Mouse (Mus musculus): ENCODE measurements around the gene Hspa12a.
A peak's percentile ranks its signal among the peaks of the same experiment; 100 is the strongest.
"Not testable (repeated sequence)": the region's sequence is repeated elsewhere in the genome, so short reads cannot be mapped to it uniquely, and the experiment has no call there.

Hspa12a gene

DNA sequence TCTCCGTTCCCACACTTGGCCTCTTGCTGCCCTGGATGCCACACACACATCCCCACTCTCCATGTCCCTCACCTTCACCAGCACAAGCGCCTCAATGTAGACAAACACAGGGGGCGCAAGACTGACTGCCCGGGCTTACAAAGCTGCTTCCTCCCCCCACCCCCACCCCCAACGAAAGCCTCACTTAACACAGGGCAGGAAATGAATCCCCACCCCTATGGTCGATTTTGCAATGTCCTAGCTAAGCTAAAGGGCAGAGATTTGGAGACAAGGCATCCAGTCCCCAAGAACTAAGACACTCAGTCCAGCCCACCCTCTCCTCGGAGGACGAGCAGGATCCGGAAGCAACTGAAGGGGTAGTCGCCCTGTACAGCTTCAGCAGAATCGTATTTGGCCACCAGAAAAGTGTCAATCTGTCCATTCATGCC, 32.5 kb downstream of the Hspa12a start:
- DNase-seq (ENCODE audit: low read depth, low spot score) = peak; percentile 25

DNA sequence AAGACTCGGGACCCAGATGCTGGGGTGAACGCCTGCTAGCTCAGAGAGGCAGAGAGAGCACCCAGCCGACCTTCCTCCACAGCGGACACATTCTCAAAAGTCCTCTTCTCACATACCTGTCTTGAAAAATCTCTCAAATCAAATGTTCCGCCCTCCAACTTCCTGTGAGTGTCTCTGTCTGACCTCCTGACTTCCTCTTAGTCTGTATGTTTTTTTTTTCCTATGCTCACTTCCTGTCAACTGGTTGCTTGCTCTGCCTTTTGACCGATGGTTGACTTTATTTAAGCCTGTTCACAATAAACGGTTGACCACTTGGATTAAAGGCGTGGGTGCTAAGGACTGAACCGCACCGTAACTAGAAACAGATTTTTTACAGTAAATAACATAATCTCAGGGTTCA, 35.4 kb downstream of the Hspa12a start:
- no peak for DNase-seq (ENCODE audit: low read depth, low spot score)

DNA sequence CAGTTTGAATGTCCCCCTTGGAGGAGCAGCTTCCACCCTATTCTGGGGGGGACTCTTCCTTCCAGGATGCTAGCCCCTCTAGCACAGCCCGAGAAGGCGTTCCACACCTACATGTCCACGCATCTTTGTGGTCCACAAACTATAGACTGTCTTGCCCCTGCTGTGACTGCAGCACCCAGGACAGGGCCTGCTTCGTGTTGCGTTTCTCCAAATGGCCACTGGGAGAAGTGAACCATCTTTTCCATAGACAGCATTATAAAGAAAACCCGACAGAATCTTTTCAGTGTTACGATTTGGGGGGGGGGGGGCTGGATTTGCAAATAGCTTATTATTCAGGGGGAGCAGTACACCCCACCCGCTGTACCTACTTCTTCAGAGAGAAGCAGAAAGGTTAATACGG, 36.8 kb downstream of the Hspa12a start:
- no peak for DNase-seq (ENCODE audit: low read depth, low spot score)

DNA sequence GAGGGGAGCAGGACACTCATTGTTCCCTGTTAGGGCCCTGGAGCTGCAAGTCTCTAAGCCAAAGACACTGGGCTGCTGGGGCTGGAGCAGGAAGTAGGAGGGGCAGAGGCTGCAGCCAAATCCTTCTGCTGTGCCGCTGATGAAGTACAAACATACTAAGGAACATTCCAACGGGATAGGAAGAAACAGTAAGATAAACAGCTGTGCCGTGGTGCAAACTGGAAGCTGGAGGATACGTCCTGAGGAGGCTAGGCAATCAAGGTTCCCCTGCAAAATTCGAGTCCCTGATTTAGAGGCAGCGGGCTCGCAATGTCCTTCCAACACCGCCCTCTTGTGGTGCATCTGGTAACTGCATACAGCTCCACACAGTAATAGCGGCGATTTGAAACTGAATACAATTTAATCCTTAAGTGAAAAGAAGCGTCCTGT, 39.5 kb downstream of the Hspa12a start:
- DNase-seq (ENCODE audit: low read depth, low spot score) = peak; percentile 83

DNA sequence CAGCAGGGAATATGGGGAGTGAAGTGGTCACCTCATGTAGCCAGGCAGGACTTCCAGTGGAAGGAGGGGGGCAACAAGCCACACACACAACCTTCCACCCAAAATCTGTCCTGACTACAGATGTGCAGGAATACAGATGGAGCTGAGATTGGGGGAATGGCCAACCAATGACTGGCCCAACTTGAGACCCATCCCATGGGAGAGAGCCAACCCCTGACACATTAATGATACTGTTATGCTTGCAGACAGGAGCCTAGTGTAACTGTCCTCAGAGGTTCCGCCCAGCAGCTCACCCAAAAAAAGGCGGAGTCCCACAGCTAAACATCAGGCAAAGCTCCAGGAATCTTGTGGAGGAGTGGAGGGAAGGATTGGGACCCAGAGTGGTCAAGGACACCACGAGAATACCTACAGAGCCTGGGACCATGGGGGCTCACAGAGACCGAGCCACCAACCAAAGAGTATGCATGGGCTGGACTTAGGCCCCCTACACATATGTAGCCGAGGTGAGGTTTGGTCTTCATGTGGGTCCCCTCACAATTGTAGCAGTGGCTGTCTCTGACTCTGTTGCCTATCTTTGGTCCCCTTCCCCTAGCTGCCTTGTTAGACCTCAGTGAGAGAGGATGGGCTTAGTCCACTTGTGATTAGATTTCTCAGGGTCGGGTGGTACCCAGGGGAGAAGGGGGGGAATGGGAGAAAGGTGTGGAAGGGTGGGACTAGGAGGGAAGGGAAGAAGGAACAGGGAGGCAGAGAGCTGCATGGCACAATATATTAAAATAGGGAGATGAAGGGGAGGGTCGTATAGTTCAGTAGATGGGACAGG, 40.2 kb downstream of the Hspa12a start:
- no peak for DNase-seq (ENCODE audit: low read depth, low spot score)

DNA sequence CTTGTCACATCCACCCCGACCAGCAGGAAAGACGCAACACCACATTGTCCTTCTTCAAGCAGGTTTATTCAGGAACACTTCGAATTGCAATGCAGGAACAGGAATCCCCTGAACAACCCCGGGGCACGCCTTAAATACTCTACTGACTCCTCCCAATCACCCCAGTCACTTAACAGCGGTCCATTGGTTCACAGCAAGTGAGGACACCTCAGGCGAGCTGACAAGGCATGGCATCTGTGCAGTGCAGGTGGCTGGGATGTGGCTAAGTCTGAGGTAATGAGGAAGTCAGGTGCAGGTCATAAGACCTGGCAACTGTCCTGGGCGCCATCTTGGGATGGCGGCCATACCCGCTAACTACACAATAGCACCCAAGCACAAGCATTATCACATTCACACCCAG, 43.0 kb downstream of the Hspa12a start:
- not testable (repeated sequence) for DNase-seq (ENCODE audit: low read depth, low spot score)

DNA sequence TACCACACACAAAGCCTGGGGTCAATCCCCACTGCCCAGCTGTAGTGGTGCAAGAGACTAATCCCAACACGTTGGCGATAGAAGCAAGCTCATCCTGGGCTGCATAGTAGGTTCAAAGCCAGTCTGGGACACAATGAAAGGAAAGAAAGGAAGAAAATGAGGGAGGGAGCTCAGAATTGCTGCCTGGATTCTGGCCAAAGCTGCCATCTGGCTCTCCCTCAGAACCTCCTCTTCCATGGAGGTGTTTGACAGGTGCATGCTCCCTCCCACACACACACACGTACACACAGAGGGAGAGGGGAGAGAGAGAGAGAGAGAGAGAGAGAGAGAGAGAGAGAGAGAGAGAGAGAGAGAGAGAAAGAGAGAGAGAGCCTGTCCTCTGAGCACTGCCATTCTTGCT, 47.2 kb downstream of the Hspa12a start:
- no peak for DNase-seq (ENCODE audit: low read depth, low spot score)

DNA sequence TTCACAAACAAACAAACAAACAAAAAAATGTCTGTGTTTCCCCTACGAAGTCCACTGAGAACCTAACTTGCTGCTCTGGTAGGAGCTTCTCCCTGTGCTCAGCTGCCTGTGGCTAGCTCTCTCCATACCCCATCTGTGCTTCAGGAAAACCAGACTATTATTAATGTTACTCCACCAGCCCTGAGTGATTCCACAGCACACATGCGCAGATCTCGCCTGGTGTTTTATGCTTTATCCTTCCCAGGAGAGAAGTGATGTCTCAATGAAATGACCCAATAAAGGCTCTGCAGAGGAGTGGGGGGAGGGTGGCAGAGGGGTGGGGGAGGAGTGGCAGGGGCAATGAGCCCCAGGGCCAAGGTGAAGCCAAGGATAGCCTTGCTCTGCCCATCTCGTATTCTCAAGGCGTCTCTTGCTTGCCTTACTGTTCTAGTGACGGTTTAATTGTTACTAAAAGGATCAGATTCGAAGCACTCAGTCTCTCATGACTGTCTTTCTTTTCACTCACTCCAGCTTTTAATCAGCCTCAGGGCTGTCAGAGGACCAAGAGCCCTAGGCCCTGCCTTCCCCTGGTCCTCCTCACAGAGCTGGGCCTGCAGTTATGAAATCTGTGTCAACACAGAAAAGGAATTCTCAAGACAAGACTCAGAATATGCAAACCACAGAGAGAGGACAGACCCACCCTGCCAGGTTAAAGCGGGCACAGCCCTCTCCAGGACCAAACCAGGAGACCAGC, 54.0 kb downstream of the Hspa12a start:
- DNase-seq (ENCODE audit: low read depth, low spot score) = no peak

DNA sequence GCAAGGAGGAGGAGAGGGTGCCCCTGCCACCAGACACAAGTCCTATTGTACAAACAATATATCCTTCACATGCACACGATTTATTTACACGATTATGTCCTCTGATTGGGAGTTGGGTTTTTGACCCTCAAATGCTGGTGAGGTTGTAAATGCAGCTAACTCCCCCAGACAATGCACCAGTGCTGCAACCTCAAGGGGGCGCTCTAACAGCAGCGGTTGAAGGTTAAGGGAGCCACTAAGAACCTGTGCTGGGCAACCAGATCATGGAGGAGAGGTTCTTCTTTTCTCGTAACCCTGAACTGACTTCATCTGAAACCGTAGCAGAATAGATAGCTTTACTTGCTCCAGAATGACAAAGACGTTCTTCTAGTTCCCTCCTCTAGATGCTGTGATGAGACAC, 57.0 kb downstream of the Hspa12a start:
- DNase-seq (ENCODE audit: low read depth, low spot score) = no peak

DNA sequence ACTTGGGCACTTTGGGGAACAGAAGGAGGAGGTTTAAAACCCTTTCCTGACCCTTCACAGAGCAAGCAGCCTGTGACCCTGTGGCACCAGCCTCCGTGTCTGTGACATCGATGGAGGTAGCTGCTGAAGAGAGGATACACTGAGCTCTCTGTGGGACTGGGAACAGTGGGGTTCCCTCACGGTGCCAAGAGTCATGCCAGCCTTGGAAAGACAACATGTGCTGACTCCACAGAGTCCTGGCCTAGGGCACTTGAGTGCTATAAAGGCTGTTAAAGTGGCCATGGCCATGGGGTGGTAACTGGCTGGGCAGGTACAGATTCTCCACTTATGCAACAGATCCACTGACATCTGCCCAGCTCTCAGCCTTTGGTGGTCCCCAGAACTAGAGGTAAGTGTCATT, 60.0 kb downstream of the Hspa12a start:
- no peak for DNase-seq (ENCODE audit: low read depth, low spot score)

DNA sequence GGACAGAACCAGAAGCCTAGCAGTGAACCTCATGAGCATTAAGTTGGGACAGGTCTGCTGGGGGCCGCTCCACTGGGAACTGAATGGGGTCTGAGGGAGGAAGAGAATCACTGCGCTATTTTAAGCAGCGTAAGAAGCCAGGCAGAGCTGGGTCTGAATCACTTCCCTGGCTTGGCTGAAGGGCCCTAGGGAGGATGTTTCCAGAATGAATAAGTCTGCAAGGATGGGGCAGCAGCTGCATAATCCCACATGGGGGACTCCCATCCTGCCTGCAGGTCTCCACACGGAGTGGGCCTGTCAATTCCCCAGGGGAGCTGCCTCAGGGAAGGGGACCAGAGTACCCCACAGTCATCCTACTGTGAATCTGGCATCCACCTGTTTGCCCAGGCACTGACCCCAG, 61.1 kb downstream of the Hspa12a start:
- DNase-seq (ENCODE audit: low read depth, low spot score) = no peak

DNA sequence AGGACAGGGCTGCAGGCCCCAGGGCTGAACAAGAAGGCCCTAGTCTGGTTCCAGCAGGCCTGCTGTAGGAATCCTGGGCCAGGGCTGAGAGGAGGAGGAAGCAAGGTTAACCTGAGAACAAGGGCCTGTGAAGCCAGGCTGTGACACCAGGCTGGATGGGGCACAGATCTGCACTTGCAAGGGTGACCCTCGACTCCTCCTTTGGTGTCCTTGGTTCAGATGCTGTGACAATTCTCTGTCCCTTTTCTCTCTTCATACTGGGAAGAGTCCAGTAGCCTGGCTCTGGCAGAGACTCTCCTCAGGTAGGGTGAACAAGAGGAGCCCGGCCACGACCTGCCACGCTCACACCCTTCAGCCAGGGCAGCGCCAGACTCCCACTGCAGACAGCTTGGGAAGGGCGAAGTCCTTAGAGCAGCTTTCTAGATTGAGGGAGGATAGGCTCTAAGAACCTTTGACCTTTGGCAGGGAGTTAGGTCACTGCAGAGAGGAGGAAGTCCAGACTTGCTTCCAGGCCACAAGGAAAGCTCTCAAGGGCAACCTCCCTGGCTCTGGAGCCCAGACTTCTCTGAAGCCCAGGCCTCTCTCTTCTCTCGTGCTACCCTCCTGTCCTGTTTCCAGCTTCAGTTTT, 64.0 kb downstream of the Hspa12a start:
- no peak for DNase-seq (ENCODE audit: low read depth, low spot score)

DNA sequence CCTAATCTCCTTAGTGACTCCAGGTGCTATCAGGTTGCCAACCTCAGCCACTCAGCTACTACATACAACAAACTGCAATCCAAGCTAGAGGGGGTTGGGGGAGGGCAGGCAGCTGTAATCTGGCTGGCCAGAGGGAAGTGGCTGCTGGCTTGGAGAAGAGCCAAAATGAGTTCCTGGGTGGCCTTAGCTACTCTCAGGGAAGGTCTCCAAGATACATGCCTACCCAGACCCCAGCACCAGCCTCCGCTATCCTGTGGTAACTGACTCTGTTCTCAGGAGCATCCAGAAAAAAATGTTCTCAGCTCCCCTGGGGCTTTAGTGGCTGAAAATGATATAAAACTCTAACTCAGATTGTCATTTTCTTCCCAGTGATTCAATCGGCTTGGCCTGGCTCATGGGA, 64.9 kb downstream of the Hspa12a start:
- no peak for DNase-seq (ENCODE audit: low read depth, low spot score)

DNA sequence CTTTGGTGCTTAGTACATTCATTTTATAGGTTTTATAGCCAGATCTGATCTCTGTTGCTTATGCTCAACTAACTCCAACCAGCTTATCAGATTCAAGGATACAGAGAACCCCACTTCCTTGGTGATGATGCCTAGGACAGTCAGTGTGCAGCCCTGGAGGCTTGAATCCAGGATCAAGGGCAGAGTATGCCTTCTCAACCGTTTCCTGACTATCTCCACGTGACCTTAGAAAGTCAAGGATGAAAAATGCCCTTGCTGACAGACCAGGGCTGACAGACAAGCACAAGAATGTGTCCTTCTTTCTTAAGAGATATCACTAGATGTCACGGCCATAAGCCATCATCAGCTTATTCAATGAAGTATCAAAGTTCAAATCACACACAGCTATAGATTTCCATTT, 69.9 kb downstream of the Hspa12a start:
- DNase-seq (ENCODE audit: low read depth, low spot score) = no peak

DNA sequence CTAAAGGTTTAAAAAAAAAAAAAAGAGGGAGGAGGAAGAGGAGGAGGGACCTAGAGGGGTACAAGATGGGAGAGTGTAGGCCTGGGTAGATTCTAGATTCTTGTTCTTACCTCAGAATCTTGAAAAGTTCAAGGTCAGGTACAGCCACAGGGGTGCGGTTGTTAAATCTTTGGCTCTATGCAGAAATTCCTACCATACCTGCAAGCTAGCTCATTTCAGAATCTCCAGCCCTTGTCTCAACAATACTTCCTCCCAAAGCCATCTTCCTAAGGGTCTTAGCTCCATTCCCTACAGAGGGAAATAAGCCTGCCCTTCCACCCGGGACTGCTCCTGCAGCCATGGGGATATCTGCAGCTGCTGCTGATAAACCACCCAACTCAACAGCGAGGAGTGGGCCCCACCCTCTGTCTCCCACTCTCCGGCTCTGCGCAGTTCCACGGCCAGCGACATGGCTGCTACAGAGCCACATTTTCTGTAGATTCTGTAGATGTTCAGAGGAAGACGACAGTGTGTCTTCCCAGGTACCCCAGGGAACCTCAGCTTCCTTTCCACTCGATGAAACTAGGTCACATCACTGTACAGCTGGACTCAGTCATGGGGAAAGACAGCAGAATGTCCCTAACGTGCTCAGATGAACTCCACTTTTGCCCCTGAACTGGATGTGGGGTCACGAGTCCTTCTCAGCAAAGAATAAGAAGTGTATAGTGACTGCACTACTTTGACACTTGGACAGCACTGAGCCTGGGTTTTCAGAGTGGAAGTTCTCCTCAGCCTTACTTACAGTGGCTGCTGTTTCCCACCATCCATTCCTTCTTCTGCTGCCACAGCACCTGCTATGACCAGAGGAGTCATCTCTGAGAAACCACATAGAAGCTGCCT, 70.8 kb downstream of the Hspa12a start:
- DNase-seq (ENCODE audit: low read depth, low spot score) = no peak

DNA sequence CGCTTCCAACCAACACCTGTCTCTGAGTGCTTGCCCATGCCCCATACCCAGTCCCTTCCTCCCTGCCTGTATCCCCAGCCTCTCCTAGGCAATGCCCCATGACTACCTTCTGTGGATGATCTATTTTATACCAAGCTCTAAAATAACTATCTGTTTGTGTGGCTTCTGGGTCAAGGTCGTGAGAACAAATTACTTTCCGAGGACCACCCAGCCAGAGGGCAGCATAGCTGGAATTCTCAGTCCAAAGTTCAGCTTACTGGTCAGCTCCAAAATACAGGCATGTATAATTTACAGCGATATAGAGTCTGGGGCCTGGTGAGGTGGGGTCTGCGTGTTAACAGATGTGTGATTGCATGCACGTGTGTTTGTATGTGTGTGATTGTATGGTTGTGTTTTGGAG, 71.6 kb downstream of the Hspa12a start:
- DNase-seq (ENCODE audit: low read depth, low spot score) = no peak

DNA sequence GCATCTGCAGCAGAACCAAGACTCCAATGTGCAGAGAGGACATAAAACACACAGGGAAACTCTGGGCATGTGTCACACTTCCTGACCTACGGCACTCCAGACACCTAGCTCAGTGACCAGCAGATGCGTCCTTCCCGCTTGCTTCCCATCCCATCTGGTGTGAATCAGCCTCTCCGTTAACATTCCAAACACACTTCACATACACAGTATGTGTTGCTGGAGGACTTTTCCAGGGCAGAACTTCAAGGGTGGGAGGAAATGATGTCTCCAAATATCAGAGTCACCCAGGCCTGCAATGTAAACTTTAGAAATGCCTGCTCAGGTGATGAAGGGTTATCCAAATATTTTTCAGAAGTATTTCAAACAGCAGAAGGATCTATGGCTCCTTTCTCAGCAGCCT, 76.8 kb downstream of the Hspa12a start:
- no peak for DNase-seq (ENCODE audit: low read depth, low spot score)

DNA sequence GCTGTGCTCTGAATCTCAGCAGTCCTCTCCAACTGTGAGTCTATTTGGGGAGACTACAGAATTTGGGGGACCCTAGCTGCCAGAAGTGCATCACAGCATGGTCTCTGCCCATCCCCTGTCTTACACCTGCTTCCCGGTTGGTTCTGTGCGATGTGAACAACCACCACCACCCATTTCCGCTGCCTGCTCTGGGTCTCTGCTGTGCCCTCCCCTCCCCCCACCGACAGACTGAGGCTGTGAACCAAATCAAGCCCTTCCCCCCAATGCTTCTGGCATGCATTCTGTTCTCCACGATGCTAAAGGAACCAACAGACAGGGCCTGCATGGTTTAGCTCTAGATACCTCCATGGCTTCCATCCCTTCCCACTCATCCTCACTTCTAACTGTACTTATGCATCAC, 78.2 kb downstream of the Hspa12a start:
- no peak for DNase-seq (ENCODE audit: low read depth, low spot score)

DNA sequence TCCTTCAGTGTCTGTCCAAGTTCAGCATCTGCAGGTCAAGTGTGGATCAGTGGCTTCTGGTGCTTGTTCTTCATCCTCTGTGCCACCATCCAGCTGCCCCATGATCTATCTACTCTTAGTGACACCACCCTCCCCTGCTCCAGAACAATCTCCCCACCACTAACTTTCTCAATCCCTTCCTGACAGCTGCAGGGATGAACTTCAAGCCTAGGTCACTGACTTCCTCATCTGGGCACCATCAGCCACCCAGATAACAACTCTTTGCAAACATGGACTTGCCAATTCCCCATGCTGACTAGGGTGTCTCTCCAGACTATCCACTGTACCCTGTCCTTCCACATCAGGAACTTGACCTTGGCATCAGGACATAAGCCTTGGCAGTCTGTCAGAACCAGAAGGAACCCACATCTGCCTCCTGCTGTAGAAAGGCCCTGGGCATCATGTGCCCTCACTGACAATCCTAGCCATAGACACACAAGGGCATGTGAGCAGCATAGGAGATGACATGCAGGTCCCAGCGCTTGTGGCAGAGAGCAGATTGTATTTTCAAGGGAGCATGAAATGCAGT, 79.4 kb downstream of the Hspa12a start:
- DNase-seq (ENCODE audit: low read depth, low spot score) = no peak

DNA sequence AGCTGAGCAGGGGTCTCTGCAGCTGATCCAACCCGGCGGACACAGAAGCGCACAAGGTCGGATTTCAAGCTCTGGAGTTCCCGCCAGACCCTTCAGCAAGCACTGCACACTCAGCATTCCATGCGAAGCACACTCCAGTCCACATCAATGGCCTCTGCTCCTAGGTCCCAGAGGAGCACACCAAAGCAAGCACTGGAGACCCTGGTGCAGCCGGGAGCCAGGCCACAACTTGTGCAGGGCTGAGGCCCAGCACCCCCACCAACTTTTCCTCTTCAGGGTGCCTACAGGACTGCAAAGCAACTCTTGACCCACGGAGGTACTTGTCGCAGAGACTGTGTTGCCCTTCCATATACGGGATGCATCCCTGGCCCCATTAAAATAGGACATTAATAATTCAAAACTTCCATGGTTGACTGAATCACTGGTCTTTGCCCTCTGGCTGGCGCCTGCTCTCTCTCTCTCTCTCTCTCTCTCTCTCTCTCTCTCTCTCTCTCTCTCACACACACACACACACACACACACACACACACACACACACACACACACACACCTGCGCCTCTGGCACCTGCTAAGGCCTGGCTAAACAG, 82.2 kb downstream of the Hspa12a start:
- no peak for DNase-seq (ENCODE audit: low read depth, low spot score)

All from forelimb bud, embryonic 11.5 days (tissue).